Mouse (Mus musculus) lung, embryonic 15.5 days (tissue): ENCODE measurements around the gene Gpr3. TPM values are rescaled to one million over a fixed set of nuclear protein-coding genes. Genes with fewer than 3 reads are reported as not detected.

Experiments
- ATAC-seq: fragments of 200-750 bp; cut with Nextera tagmentation; 2 replicates; pipeline ENCODE4 v1.8.0; 2017; ENCODE audit warnings: moderate number of reproducible peaks, borderline replicate concordance; ENCODE audit not compliant: low FRiP score, low TSS enrichment; ENCODE audit errors: extremely low read depth
- H3K27ac ChIP-seq: fragments of 300-500 bp; sonication (generic); 2 replicates; pipeline ENCODE4 v1.5.1; 2015; ENCODE audit warnings: moderate library complexity, mild to moderate bottlenecking, inconsistent platforms
- H3K27me3 ChIP-seq: fragments of 300-500 bp; sonication (generic); 2 replicates; pipeline ENCODE4 v1.6.1; 2015; ENCODE audit warnings: inconsistent platforms
- H3K36me3 ChIP-seq: fragments of 300-500 bp; sonication (generic); 2 replicates; pipeline ENCODE4 v1.6.1; 2015; ENCODE audit warnings: inconsistent platforms
- H3K4me1 ChIP-seq: fragments of 300-500 bp; sonication (generic); 2 replicates; pipeline ENCODE4 v1.6.1; 2015; ENCODE audit warnings: inconsistent platforms
- H3K4me2 ChIP-seq: fragments of 300-500 bp; sonication (generic); 2 replicates; pipeline ENCODE4 v1.6.1; 2015; ENCODE audit warnings: inconsistent platforms, mild to moderate bottlenecking, moderate library complexity
- H3K4me3 ChIP-seq: fragments of 300-500 bp; sonication (generic); 2 replicates; pipeline ENCODE4 v1.5.1; 2015; ENCODE audit warnings: mild to moderate bottlenecking, inconsistent platforms
- H3K9ac ChIP-seq: fragments of 300-500 bp; sonication (generic); 2 replicates; pipeline ENCODE4 v1.6.1; 2015; ENCODE audit warnings: inconsistent platforms
- H3K9me3 ChIP-seq: fragments of 300-500 bp; sonication (generic); 2 replicates; pipeline ENCODE4 v1.6.1; 2016; ENCODE audit warnings: inconsistent platforms
- WGBS: fragments of 180-500 bp; shearing (Covaris S2); methylation state at CpG from one replicate; pipeline ENCODE4 v1.1.7; 2015; 5-methylcytosine and 5-hydroxymethylcytosine counted together
- polyA plus RNA-seq: library from polyadenylated mRNA; unstranded; fragments of >200 nt; fragmentation: Nextera tagmentation; extraction: Ambion mirVana; gene quantifications from 2 replicates; pipeline ENCODE4 v1.2.1, GENCODE M21; 2015

The Gpr3 gene
- polyA plus RNA-seq = 0.10 TPM in 1 of 2 replicates, not detected in the other

GRCm38 (mm10) chr4:133211751-133212561, at the start of gene Gpr3, which contains the start of gene Cd164l2:
Gpr3 (minus strand) TSS chr4:133212536.
Cd164l2 (plus strand) TSS chr4:133212131.
- 1% methylated on average over 39 of the region's 52 CpGs for WGBS
- H3K27ac ChIP-seq = no peak within 1 kb of the TSS
- peak within 1 kb of the TSS; percentile 69 for H3K4me3 ChIP-seq
- H3K4me1 ChIP-seq = peaks cover 23% of the 10 kb centered on the region
- peaks cover 24% of the 10 kb centered on the region for H3K27me3 ChIP-seq
- H3K36me3 ChIP-seq = no peaks in the 10 kb centered on the region
- ATAC-seq = peak; percentile 56
- H3K9ac ChIP-seq = peak within 1 kb of the TSS; percentile 55; the same call in 1 of the 2 replicates
- peak within 1 kb of the TSS; percentile 100 for H3K4me2 ChIP-seq
- H3K9me3 ChIP-seq = no peaks in the 10 kb centered on the region

GRCm38 (mm10) chr4:133261641-133262374, 49.5 kb upstream of the Gpr3 start:
- no peak overlapping the region for H3K9ac ChIP-seq
- H3K27ac ChIP-seq = no peak overlapping the region
- ATAC-seq = no peak
- no peak overlapping the region for H3K4me2 ChIP-seq
- no peak overlapping the region for H3K4me3 ChIP-seq
- H3K36me3 ChIP-seq = peaks cover 26% of the 10 kb centered on the region
- H3K9me3 ChIP-seq = no peaks in the 10 kb centered on the region
- peaks cover 9% of the 10 kb centered on the region for H3K27me3 ChIP-seq
- WGBS = 37% methylated on average over 10 of the region's 10 CpGs
- peaks cover 3% of the 10 kb centered on the region; the same call in 1 of the 2 replicates for H3K4me1 ChIP-seq

- Histone ChIP-seq H3K27ac (no peak overlapping the region), H3K9me3 (no peaks in the 10 kb centered on the region), H3K9ac (no peak overlapping the region), H3K4me1 (peaks cover 5% of the 10 kb centered on the region; the same call in 1 of the 2 replicates), H3K36me3 (no peaks in the 10 kb centered on the region), H3K4me2 (no peak overlapping the region), H3K27me3 (peaks cover 32% of the 10 kb centered on the region), H3K4me3 (no peak overlapping the region)
- WGBS = 64% methylated on average over 12 of the region's 12 CpGs
- ATAC-seq = 0 out of 2 replicates have a peak, but pooled peaks have one; percentile 44
These were observed 45.6 kb upstream of the Gpr3 start for GRCm38 (mm10) chr4:133257798-133258408.

GRCm38 (mm10) chr4:133257230-133257629, 44.9 kb upstream of the Gpr3 start:
- peaks cover 5% of the 10 kb centered on the region; the same call in 1 of the 2 replicates for H3K4me1 ChIP-seq
- H3K27ac ChIP-seq = no peak overlapping the region
- H3K9me3 ChIP-seq = no peaks in the 10 kb centered on the region
- H3K4me3 ChIP-seq = no peak overlapping the region
- H3K36me3 ChIP-seq = no peaks in the 10 kb centered on the region
- 20% methylated on average over 10 of the region's 12 CpGs for WGBS
- H3K27me3 ChIP-seq = peaks cover 38% of the 10 kb centered on the region
- ATAC-seq = no peak
- no peak overlapping the region for H3K9ac ChIP-seq
- peak overlapping the region; percentile 54 for H3K4me2 ChIP-seq

- H3K9ac ChIP-seq = no peak overlapping the region
- H3K4me1 ChIP-seq = peaks cover 5% of the 10 kb centered on the region; the same call in 1 of the 2 replicates
- H3K36me3 ChIP-seq = no peaks in the 10 kb centered on the region
- H3K27me3 ChIP-seq = peaks cover 42% of the 10 kb centered on the region
- 11% methylated on average over 24 of the region's 24 CpGs for WGBS
- H3K9me3 ChIP-seq = no peaks in the 10 kb centered on the region
- peak overlapping the region; percentile 54 for H3K4me2 ChIP-seq
- H3K4me3 ChIP-seq = no peak overlapping the region
- ATAC-seq = peak; percentile 27; the same call in 1 of the 2 replicates
- no peak overlapping the region for H3K27ac ChIP-seq
These were observed 44.5 kb upstream of the Gpr3 start for GRCm38 (mm10) chr4:133256820-133257219.

- Histone ChIP-seq H3K9me3 (no peaks in the 10 kb centered on the region), H3K9ac (no peak overlapping the region), H3K27me3 (peaks cover 56% of the 10 kb centered on the region), H3K4me3 (no peak overlapping the region), H3K27ac (no peak overlapping the region), H3K36me3 (no peaks in the 10 kb centered on the region), H3K4me2 (no peak overlapping the region), H3K4me1 (peaks cover 17% of the 10 kb centered on the region)
- WGBS = 45% methylated on average over 6 of the region's 6 CpGs
- no peak for ATAC-seq
These were observed 43.1 kb upstream of the Gpr3 start for GRCm38 (mm10) chr4:133255392-133255791.

GRCm38 (mm10) chr4:133253412-133253811, 41.1 kb upstream of the Gpr3 start:
- no peaks in the 10 kb centered on the region for H3K36me3 ChIP-seq
- H3K27me3 ChIP-seq = peaks cover 75% of the 10 kb centered on the region
- H3K4me2 ChIP-seq = no peak overlapping the region
- no peaks in the 10 kb centered on the region for H3K9me3 ChIP-seq
- no peak overlapping the region for H3K9ac ChIP-seq
- H3K27ac ChIP-seq = no peak overlapping the region
- peaks cover 19% of the 10 kb centered on the region for H3K4me1 ChIP-seq
- 80% methylated on average over 12 of the region's 12 CpGs for WGBS
- H3K4me3 ChIP-seq = no peak overlapping the region
- no peak for ATAC-seq

- ATAC-seq = no peak
- WGBS = 43% methylated on average over 4 of the region's 4 CpGs
- H3K4me2 ChIP-seq = no peak overlapping the region
- H3K9ac ChIP-seq = no peak overlapping the region
- no peaks in the 10 kb centered on the region for H3K9me3 ChIP-seq
- H3K27me3 ChIP-seq = peaks cover 82% of the 10 kb centered on the region
- peaks cover 19% of the 10 kb centered on the region for H3K4me1 ChIP-seq
- H3K27ac ChIP-seq = no peak overlapping the region
- no peaks in the 10 kb centered on the region for H3K36me3 ChIP-seq
- H3K4me3 ChIP-seq = no peak overlapping the region
These were observed 39.8 kb upstream of the Gpr3 start for GRCm38 (mm10) chr4:133252089-133252488.

- H3K27me3 ChIP-seq = peaks cover 82% of the 10 kb centered on the region
- ATAC-seq = no peak
- no peaks in the 10 kb centered on the region for H3K36me3 ChIP-seq
- H3K9ac ChIP-seq = 0 out of 2 replicates have a peak overlapping the region, but pooled peaks have one; percentile 16
- H3K4me3 ChIP-seq = peak overlapping the region; percentile 31
- H3K4me1 ChIP-seq = peaks cover 14% of the 10 kb centered on the region
- WGBS = 3% methylated on average over 31 of the region's 31 CpGs
- H3K9me3 ChIP-seq = no peaks in the 10 kb centered on the region
- H3K27ac ChIP-seq = no peak overlapping the region
- peak overlapping the region; percentile 66 for H3K4me2 ChIP-seq
These were observed 38.9 kb upstream of the Gpr3 start for GRCm38 (mm10) chr4:133251214-133251613.

- H3K4me3 ChIP-seq = peak overlapping the region; percentile 31
- peaks cover 82% of the 10 kb centered on the region for H3K27me3 ChIP-seq
- no peaks in the 10 kb centered on the region for H3K36me3 ChIP-seq
- no peaks in the 10 kb centered on the region for H3K9me3 ChIP-seq
- H3K9ac ChIP-seq = 0 out of 2 replicates have a peak overlapping the region, but pooled peaks have one; percentile 16
- H3K4me1 ChIP-seq = peaks cover 14% of the 10 kb centered on the region
- ATAC-seq = no peak
- H3K4me2 ChIP-seq = peak overlapping the region; percentile 66
- H3K27ac ChIP-seq = no peak overlapping the region
- 2% methylated on average over 22 of the region's 22 CpGs for WGBS
These were observed 38.3 kb upstream of the Gpr3 start for GRCm38 (mm10) chr4:133250609-133251008.

GRCm38 (mm10) chr4:133247806-133248449, 35.6 kb upstream of the Gpr3 start:
- Histone ChIP-seq H3K27me3 (peaks cover 83% of the 10 kb centered on the region), H3K9me3 (no peaks in the 10 kb centered on the region), H3K27ac (no peak overlapping the region), H3K4me2 (no peak overlapping the region), H3K9ac (no peak overlapping the region), H3K4me1 (peaks cover 14% of the 10 kb centered on the region), H3K36me3 (no peaks in the 10 kb centered on the region), H3K4me3 (no peak overlapping the region)
- ATAC-seq = no peak
- WGBS = 58% methylated on average over 13 of the region's 13 CpGs
